ENCODE assay signal across 10 mouse cellular contexts in the genomic region with DNA sequence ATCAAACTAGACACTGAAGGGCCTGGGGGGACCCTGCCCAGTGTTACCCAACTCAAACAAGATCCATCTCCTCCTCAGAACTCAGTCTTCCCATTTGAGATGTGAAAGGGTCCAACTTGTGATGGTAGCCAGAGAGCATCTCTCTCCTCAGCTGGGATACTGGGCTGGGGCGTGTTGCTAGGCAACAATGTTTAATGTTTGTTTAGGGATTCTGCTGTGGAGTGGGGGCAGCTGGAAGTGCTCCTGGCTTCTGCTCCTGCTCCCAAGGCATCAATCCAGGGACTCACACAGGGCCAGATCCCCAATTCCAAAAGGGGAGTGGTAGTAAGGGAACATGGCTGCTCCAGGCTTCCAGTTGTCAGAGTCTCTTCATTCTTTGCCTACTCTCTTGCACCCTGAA.
A peak's percentile ranks its signal among the peaks of the same experiment; 100 is the strongest.
DNase-seq lines count a peak whose midpoint lies in the region; TF ChIP-seq lines count a peak whose summit lies in the region.
"Had no signal": no experiment of that assay in that cellular context is flagged by ENCODE, and none has a peak within 500 bp of the region (broad histone marks: within the 10 kb centered on the region; RNA-seq: fewer than 3 reads in every experiment).

No protein-coding gene starts in this region.

- H3K4me3 ChIP-seq in testis, adult 2 months (ENCODE audit: control insufficient read depth, low read depth, low read length), result peak overlapping the region; percentile 60; the same call in 1 of the 2 replicates
- H3K4me3 ChIP-seq: intestine, embryonic 15.5 days; left cerebral cortex, adult 2 months had no signal

- H3K4me1 ChIP-seq in testis, adult 2 months (ENCODE audit: control insufficient read depth, insufficient read depth, low read length), result no peaks in the 10 kb centered on the region
- H3K4me1 ChIP-seq: intestine, embryonic 15.5 days had no signal

- no peaks in the 10 kb centered on the region for H3K27me3 ChIP-seq in testis, adult 2 months (ENCODE audit: control insufficient read depth, insufficient read depth, low read length)
- H3K27me3 ChIP-seq: intestine, embryonic 15.5 days had no signal

- DNase-seq in kidney, postnatal 10 days, result peak; percentile 36
- no peak for DNase-seq in kidney, postnatal 36 days
- no peak for DNase-seq in testis, postnatal 10 days (ENCODE audit: low spot score)
- peak; percentile 37 to 59 for DNase-seq in layer of hippocampus, adult 18-20 months (ENCODE audit: low spot score in 2 of 2)
- DNase-seq in telencephalon, adult 2 months (ENCODE audit: low read depth, low spot score), result peak; percentile 16
- no peak for DNase-seq in spleen, adult 18-20 months
- DNase-seq: thymus, postnatal 36 days had no signal

- TF ChIP-seq POLR2A in testis, adult 2 months (IDR thresholded peaks at IDR 0.05; ENCODE audit: control insufficient read depth, low read depth, low read length), result no peak

- no peak for TF ChIP-seq CTCF in testis, adult 2 months (IDR thresholded peaks at IDR 0.05; ENCODE audit: control insufficient read depth, insufficient read depth, insufficient replicate concordance, low read depth, low read length)

- no peak overlapping the region for H3K27ac ChIP-seq in testis, adult 2 months (ENCODE audit: control insufficient read depth, insufficient read depth, low read depth, low read length)
- H3K27ac ChIP-seq: intestine, embryonic 15.5 days; left cerebral cortex, adult 2 months had no signal

- H3K36me3 ChIP-seq in testis, adult 2 months (ENCODE audit: control insufficient read depth, insufficient read depth, low read length), result no peaks in the 10 kb centered on the region
- H3K36me3 ChIP-seq: intestine, embryonic 15.5 days had no signal

Comparison
In these comparisons a context has a peak if more than half of its experiments do, and no peak if none do; other contexts are left out.
1. DNase-seq: peak in kidney, postnatal 10 days (single experiment), layer of hippocampus, adult 18-20 months (2 of 2) and telencephalon, adult 2 months (single experiment); none in kidney, postnatal 36 days (0 of 2), testis, postnatal 10 days (single experiment) and spleen, adult 18-20 months (0 of 2).